Mouse (Mus musculus): ENCODE data around the gene Ston2. TPM values are rescaled to one million over a fixed set of nuclear protein-coding genes. Genes with fewer than 3 reads are reported as not detected.
A peak's percentile ranks its signal among the peaks of the same experiment; 100 is the strongest.
"Not testable (repeated sequence)": the region's sequence is repeated elsewhere in the genome, so short reads cannot be mapped to it uniquely, and the experiment has no call there.

Gene Ston2
- polyA plus RNA-seq, 1 experiment from 2014 or later, result 9.2 TPM

DNA sequence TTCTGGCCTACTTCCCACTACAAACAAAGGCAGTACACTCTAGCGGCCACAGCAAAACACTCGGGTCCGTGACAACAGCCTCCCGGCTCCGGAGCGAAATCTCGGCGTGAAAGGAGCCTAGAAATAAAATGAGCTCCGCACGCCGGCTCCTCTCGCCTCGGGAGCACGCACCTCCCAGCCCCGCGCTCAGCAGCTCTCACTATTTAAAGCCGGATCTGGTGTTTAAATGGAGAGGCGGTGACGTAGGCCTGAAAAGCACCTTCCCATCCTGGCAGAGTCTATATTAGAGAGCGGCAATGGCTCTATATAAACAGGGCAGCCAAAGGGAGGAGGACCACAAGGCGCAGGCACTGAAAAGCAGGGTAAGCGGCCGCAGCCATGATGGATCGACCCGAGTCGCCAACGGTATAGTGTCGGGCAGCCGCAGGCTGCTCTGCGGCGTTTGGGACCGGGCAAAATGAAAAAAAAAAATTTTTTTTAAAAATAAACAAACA, 200.0 kb downstream of the Ston2 start:
- peaks cover 19% of the 10 kb centered on the region for H3K4me1 ChIP-seq (replicated peaks)
- DNase-seq (ENCODE audit: low spot score), result peak; percentile 92
- H3K9me3 ChIP-seq, result no peaks in the 10 kb centered on the region
- peak overlapping the region; percentile 100 for H3K27ac ChIP-seq
- H3K4me3 ChIP-seq, result peak overlapping the region; percentile 89
- no peaks in the 10 kb centered on the region for H3K27me3 ChIP-seq (ENCODE audit: insufficient read depth, poor library complexity, severe bottlenecking)
- peaks cover 34% of the 10 kb centered on the region for H3K36me3 ChIP-seq
- WGBS, result under 1% methylated on average over 32 of the region's 32 CpGs

DNA sequence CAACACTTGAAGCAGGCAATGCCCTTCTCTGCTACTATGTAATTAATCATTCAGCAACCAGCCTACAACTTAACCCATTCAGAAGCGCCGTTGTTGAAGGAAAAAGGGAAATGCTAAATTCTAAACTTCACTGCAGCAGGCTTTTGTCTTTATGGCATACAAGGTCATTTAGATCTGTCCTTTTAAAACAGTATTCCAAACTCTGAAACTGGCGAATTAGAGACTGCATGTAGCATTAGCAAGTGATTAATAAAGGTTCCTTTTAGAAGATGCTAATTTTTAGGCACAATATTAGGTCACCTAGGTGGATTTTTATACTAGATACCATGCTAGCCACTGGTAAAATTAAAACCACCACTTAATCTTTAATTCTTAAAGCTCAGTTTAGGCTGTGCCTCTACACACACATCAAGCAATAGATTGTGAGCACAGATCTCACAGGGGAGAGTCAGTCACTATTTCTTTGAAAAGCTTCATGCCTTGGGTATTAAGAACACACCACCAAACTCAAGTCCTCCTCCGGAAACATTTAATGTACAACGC, 200.6 kb downstream of the Ston2 start:
- no peak for DNase-seq (ENCODE audit: low spot score)
- Histone ChIP-seq H3K27me3 (ENCODE audit: insufficient read depth, poor library complexity, severe bottlenecking) (no peaks in the 10 kb centered on the region), H3K9me3 (no peaks in the 10 kb centered on the region), H3K4me3 (peak overlapping the region; percentile 89), H3K4me1 (replicated peaks) (peaks cover 19% of the 10 kb centered on the region), H3K36me3 (peaks cover 40% of the 10 kb centered on the region), H3K27ac (peak overlapping the region; percentile 100)
- WGBS, result 22% methylated on average over 5 of the region's 5 CpGs

DNA sequence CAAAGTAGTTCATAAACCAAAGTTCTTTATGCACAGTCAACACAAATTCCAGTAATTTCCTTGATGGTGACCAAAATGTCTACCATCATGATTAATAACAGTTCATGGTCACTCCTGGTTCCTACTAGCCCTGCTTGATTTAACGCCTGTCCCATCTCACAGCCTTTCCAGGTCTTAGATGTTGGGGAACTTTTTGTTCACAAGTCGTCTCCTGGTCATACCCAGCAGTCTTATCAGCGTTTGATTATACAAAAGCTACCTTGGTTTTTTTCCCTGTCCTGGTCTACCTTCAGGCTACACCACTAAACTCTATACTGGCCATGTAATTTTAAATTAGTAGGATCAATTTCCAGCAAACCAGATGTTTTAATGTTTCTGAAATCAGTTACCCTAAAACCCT, 201.1 kb downstream of the Ston2 start:
- Histone ChIP-seq H3K36me3 (peaks cover 45% of the 10 kb centered on the region), H3K27me3 (ENCODE audit: insufficient read depth, poor library complexity, severe bottlenecking) (no peaks in the 10 kb centered on the region), H3K4me3 (peak overlapping the region; percentile 89), H3K9me3 (no peaks in the 10 kb centered on the region), H3K27ac (peak overlapping the region; percentile 100; the same call in 1 of the 2 replicates), H3K4me1 (replicated peaks) (peaks cover 19% of the 10 kb centered on the region)
- DNase-seq (ENCODE audit: low spot score), result no peak
- WGBS, result 61% methylated on average over 3 of the region's 3 CpGs

DNA sequence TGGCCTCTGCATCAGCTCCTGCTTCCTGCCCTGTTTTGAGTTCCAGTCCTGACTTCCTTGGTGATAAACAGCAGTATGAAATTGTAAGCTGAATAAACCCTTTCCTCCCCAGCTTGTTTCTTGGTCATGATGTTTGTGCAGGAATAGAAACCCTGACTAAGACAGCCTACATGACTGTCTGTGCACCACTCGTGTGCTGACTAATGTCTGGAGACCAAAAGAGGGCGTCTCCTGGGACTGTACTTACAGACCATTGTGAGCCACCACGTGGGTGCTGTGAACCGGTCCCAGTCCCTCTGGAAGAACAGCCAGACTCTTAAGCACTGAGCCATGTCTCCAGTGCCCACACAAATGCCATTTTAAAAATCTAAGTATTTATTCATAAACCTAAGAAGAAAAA, 202.4 kb downstream of the Ston2 start:
- 91% methylated on average over 4 of the region's 4 CpGs for WGBS
- not testable (repeated sequence) for H3K4me3 ChIP-seq; DNase-seq (ENCODE audit: low spot score); H3K27ac ChIP-seq; H3K9me3 ChIP-seq; H3K27me3 ChIP-seq (ENCODE audit: insufficient read depth, poor library complexity, severe bottlenecking)
- peaks cover 15% of the 10 kb centered on the region for H3K4me1 ChIP-seq (replicated peaks)
- H3K36me3 ChIP-seq, result peaks cover 58% of the 10 kb centered on the region

DNA sequence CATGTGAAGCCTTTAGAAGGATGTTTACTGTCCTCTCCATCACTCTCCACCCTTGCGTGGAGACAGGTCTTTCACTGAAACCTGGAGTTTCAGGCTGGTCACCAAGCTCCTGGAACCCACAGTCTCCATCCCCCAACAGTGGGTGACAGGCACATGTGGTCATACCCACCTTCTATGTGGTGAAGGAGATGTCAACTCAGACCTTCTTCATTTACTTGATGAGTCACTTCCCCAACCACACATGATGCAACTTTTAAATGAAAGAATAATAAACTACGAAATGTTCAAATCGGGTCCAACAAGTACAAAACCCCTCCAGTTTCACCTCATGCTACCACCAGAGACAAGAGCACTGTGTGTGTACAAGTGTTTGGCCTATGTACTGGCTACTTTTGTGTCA, 203.0 kb downstream of the Ston2 start:
- peaks cover 64% of the 10 kb centered on the region for H3K36me3 ChIP-seq
- no peak overlapping the region for H3K4me3 ChIP-seq
- no peaks in the 10 kb centered on the region for H3K27me3 ChIP-seq (ENCODE audit: insufficient read depth, poor library complexity, severe bottlenecking)
- peaks cover 13% of the 10 kb centered on the region for H3K4me1 ChIP-seq (replicated peaks)
- H3K9me3 ChIP-seq, result no peaks in the 10 kb centered on the region
- 90% methylated on average over 3 of the region's 3 CpGs for WGBS
- no peak for DNase-seq (ENCODE audit: low spot score)
- H3K27ac ChIP-seq, result no peak overlapping the region

DNA sequence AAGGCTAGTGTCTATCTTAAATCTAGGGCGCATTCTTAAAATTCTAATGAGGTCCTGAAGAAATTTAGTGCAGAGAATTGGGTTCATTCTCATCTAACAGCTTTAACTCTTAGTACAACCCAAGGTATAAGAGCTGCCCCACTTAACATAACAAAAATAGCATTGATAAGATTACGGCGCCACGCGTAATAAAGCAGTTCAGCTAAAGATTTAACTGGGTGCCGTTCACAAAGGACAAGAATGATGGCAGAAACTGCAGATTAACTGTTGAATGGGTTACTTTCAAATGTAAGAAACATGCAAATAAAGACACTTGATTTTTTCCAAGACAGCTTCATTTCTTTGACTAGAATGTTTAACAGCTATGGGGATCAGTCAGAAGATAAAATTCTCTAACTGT, 204.8 kb downstream of the Ston2 start:
- no peak for DNase-seq (ENCODE audit: low spot score)
- H3K4me1 ChIP-seq (replicated peaks), result peaks cover 13% of the 10 kb centered on the region
- no peak overlapping the region for H3K27ac ChIP-seq
- H3K36me3 ChIP-seq, result peaks cover 80% of the 10 kb centered on the region
- 85% methylated on average over 6 of the region's 6 CpGs for WGBS
- no peak overlapping the region for H3K4me3 ChIP-seq
- H3K27me3 ChIP-seq (ENCODE audit: insufficient read depth, poor library complexity, severe bottlenecking), result no peaks in the 10 kb centered on the region
- H3K9me3 ChIP-seq, result no peaks in the 10 kb centered on the region

Other genes starting within 250 kb of the Ston2 start
- gene Gtf2a1, start 197.9 kb downstream of the Ston2 start, polyA plus RNA-seq (2016; fragmentation: Nextera tagmentation; extraction: Ambion mirVana), result 61.5 and 62.8 TPM in 2 replicates
- 61.3 and 74.9 TPM in 2 replicates for gene Sel1l, start 60.8 kb upstream of the Ston2 start, polyA plus RNA-seq (2016; fragmentation: Nextera tagmentation; extraction: Ambion mirVana)

Measured in hindbrain, embryonic 10.5 days (tissue).